Mouse (Mus musculus): ENCODE measurements around the gene Nup210l.

DNA sequence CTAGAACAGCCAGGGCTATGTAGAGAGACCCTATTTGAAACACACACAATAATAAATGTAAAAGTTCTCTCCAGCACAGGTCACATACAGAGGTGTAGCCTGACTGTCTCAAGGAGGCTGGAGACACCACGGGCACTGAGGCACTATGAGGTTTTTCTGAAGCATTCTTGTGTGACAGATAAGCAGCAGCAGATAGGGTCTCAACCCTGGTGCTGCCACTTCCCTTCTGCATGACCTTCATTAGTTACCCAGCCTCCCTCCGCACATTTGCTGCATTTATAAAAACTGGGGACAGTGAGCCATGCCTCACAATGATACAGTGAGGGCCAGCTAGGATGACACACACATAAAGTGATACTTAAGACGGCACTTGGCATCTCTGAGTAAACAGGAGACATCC, 119.0 kb downstream of the Nup210l start:
- no peak for TF ChIP-seq CTCF (IDR thresholded peaks at IDR 0.05; ENCODE audit: control insufficient read depth, insufficient read depth, insufficient read length)
- TF ChIP-seq USF1 (IDR thresholded peaks at IDR 0.05; ENCODE audit: low read depth), result no peak
- TF ChIP-seq CEBPB (IDR thresholded peaks at IDR 0.05; ENCODE audit: low read depth), result no peak

Data from C2C12 (cell line).